Mouse (Mus musculus) heart, postnatal 0 days (tissue): ENCODE data around the gene Elavl1. TPM values are rescaled to one million over a fixed set of nuclear protein-coding genes. Genes with fewer than 3 reads are reported as not detected.

ENCODE experiments used
- ATAC-seq: fragments of 200-750 bp; cut with Nextera tagmentation; 2 replicates; pipeline ENCODE4 v1.8.0; 2017; ENCODE audit warnings: low read depth, moderate number of reproducible peaks, moderate library complexity; ENCODE audit not compliant: insufficient read depth
- DNase-seq: peaks from one replicate; pipeline ENCODE4 v3.0.0-alpha.2; 2016; ENCODE audit warnings: low spot score
- H3K27ac ChIP-seq: fragments of 300-500 bp; sonication (generic); 2 replicates; pipeline ENCODE4 v1.5.1; 2014; ENCODE audit warnings: low read depth, mild to moderate bottlenecking
- H3K27me3 ChIP-seq: fragments of 300-500 bp; sonication (generic); 2 replicates; pipeline ENCODE4 v1.6.1; 2014; ENCODE audit warnings: low read length, mixed read lengths; ENCODE audit not compliant: control insufficient read depth, insufficient read depth
- H3K36me3 ChIP-seq: fragments of 300-500 bp; sonication (generic); replicated peaks from 2 replicates; pipeline ENCODE4 v1.6.1; 2014; ENCODE audit warnings: low read length, mixed read lengths; ENCODE audit not compliant: control insufficient read depth, insufficient read depth
- H3K4me1 ChIP-seq: fragments of 300-500 bp; sonication (generic); 2 replicates; pipeline ENCODE4 v1.6.1; 2014; ENCODE audit warnings: antibody characterized with exemption; ENCODE audit not compliant: control insufficient read depth, insufficient read depth
- H3K4me2 ChIP-seq: fragments of 300-500 bp; sonication (generic); 2 replicates; pipeline ENCODE4 v1.6.1; 2014; ENCODE audit warnings: low read depth, mild to moderate bottlenecking, low read length, moderate library complexity
- H3K4me3 ChIP-seq: fragments of 300-500 bp; sonication (generic); 2 replicates; pipeline ENCODE4 v1.5.1; 2014; ENCODE audit warnings: low read depth, low read length
- H3K9ac ChIP-seq: fragments of 300-500 bp; sonication (generic); replicated peaks from 2 replicates; pipeline ENCODE4 v1.6.1; 2014; ENCODE audit warnings: low read depth, low read length, mixed read lengths
- H3K9me3 ChIP-seq: fragments of 300-500 bp; sonication (generic); replicated peaks from 2 replicates; pipeline ENCODE4 v1.6.1; 2016; ENCODE audit warnings: low read length; ENCODE audit not compliant: control insufficient read depth
- CTCF ChIP-seq: IDR thresholded peaks from 2 replicates; pipeline ENCODE4 v1.5.1; 2016; ENCODE audit warnings: antibody characterized with exemption, control low read depth, low read depth
- EP300 ChIP-seq: IDR thresholded peaks from 2 replicates; pipeline ENCODE4 v1.6.1; 2016; ENCODE audit warnings: antibody characterized with exemption, low read depth
- WGBS: fragments of 180-500 bp; shearing (Covaris S2); extraction: QIAGEN DNeasy Blood & Tissue Kit; methylation state at CpG from one replicate; pipeline ENCODE4 v1.1.7; 2014; 5-methylcytosine and 5-hydroxymethylcytosine counted together
- polyA plus RNA-seq: library from polyadenylated mRNA; unstranded; fragments of >200 nt; fragmentation: Nextera tagmentation; extraction: Ambion mirVana; gene quantifications from 2 replicates; pipeline ENCODE4 v1.2.1, GENCODE M21; 2015
- total RNA-seq: library from RNA; depleted of rRNA; stranded (reverse); fragments of >200 nt; gene quantifications from 2 replicates; pipeline ENCODE4 v1.2.3, GENCODE M21; 2014; ENCODE audit warnings: low replicate concordance

Elavl1 gene
- total and polyA plus RNA-seq, 2 experiments from 2014 or later, result 61.1 to 93.3 TPM

DNA sequence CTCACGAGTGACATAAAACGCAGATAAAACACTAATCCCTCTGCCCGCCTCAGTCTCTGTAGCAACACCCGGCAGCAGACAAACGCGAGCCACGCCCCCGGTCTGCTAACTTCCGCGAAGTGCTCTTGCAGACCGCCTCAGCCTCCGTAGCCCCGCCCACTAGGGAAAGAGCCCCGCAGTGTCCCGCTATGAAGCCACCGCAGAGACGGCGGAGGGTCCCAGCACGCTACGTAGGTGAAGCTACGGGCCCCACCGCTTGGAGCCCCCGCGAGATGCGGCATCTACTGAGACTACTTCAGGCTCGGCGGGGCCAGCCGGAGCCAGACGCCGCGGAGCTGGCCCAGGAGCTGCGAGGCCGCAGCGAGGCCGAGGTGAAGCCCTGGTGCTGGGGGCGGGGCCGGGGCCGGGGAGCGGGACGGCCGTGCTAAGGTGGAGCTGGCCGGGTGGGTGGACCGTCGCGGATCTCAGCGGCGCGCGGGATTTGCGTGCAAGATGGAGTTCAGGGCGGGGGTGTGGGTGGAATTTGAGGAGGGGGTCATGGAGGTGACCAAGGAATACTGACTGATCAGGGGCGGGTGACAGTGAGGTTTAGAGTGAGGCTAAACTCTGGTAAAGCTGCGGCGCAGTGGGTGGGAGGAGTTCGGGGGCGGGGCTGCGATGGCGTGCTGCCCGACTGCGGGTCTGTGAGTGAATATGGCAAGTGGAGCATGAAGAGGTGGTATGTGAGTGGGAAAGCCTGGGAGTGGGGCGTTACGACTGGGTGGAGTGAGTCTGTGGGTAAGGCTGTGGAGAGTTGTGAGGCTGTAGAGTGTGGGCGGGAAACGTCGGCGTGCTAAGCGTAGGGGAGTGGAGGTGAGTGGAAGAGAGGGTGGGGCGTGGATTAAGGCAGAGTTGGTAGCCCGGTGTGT lies 72.0 kb downstream of the Elavl1 start, which contains the start of gene Snapc2:
Gene Snapc2 (plus strand): TSS at position 147 of the 908 bp plus-strand sequence.
- under 1% methylated on average over 68 of the region's 69 CpGs for WGBS
- H3K9me3 ChIP-seq, result no peaks in the 10 kb centered on the region
- DNase-seq, result peak; percentile 90
- H3K4me2 ChIP-seq, result peak within 1 kb of the TSS; percentile 89
- no peak for TF ChIP-seq EP300
- no peak for TF ChIP-seq CTCF
- peak within 1 kb of the TSS; percentile 67 for H3K9ac ChIP-seq
- H3K36me3 ChIP-seq, result peaks cover 21% of the 10 kb centered on the region
- peaks cover 17% of the 10 kb centered on the region; the same call in 1 of the 2 replicates for H3K4me1 ChIP-seq
- peak within 1 kb of the TSS; percentile 83 for H3K27ac ChIP-seq
- peak; percentile 88 for ATAC-seq
- no peaks in the 10 kb centered on the region for H3K27me3 ChIP-seq
- H3K4me3 ChIP-seq, result peak within 1 kb of the TSS; percentile 84

- no peak for TF ChIP-seq CTCF
- no peak for TF ChIP-seq EP300
- 40% methylated on average over 8 of the region's 8 CpGs for WGBS
- Histone ChIP-seq H3K9me3 (no peaks in the 10 kb centered on the region), H3K9ac (peak overlapping the region; percentile 67), H3K36me3 (peaks cover 27% of the 10 kb centered on the region), H3K4me1 (peaks cover 17% of the 10 kb centered on the region; the same call in 1 of the 2 replicates), H3K4me2 (peak overlapping the region; percentile 89), H3K27me3 (no peaks in the 10 kb centered on the region), H3K4me3 (peak overlapping the region; percentile 84), H3K27ac (no peak overlapping the region)
- ATAC-seq (no peak), DNase-seq (no peak)
Measured at GRCm38 (mm10) chr8:4252116-4252760, 73.0 kb downstream of the Elavl1 start.

GRCm38 (mm10) chr8:4250306-4250970 lies 74.8 kb downstream of the Elavl1 start:
- TF ChIP-seq EP300 (no peak), CTCF (peak; percentile 83)
- peaks cover 37% of the 10 kb centered on the region for H3K36me3 ChIP-seq
- no peaks in the 10 kb centered on the region for H3K27me3 ChIP-seq
- 39% methylated on average over 26 of the region's 26 CpGs for WGBS
- no peak overlapping the region for H3K9ac ChIP-seq
- no peaks in the 10 kb centered on the region for H3K9me3 ChIP-seq
- no peak overlapping the region for H3K4me2 ChIP-seq
- ATAC-seq, result peak; percentile 24; the same call in 1 of the 2 replicates
- H3K4me1 ChIP-seq, result peaks cover 17% of the 10 kb centered on the region; the same call in 1 of the 2 replicates
- no peak overlapping the region for H3K27ac ChIP-seq
- no peak overlapping the region for H3K4me3 ChIP-seq
- peak; percentile 63 for DNase-seq

DNA sequence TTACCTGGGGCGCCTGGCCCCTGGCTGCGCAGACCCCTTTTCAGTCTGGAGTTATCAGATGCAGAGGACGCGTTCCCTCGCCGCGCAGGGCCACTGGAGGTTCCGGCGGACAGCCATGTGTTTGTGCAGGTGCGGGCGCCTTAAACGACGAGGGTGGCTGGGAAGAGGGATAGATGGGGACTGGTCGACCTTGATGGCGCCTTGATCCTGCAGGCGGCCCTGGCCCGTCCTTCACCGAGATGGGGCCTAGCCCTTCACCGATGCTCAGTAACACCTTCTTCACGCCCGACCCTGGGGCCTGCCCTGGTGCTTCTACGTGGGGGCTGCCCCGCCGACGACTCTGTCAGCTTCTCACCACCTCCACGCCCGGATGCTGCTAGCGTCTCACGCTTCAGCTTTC lies 76.0 kb downstream of the Elavl1 start:
- TF ChIP-seq EP300, result 0 out of 2 replicates have a peak, but pooled peaks have one; percentile 38
- no peak for TF ChIP-seq CTCF
- H3K4me3 ChIP-seq, result no peak overlapping the region
- 0 out of 2 replicates have a peak overlapping the region, but pooled peaks have one; percentile 36 for H3K27ac ChIP-seq
- peak overlapping the region; percentile 45 for H3K4me2 ChIP-seq
- DNase-seq (peak; percentile 37), ATAC-seq (peak; percentile 14; the same call in 1 of the 2 replicates)
- H3K36me3 ChIP-seq, result peaks cover 38% of the 10 kb centered on the region
- no peaks in the 10 kb centered on the region for H3K9me3 ChIP-seq
- H3K4me1 ChIP-seq, result peaks cover 17% of the 10 kb centered on the region; the same call in 1 of the 2 replicates
- WGBS, result 14% methylated on average over 28 of the region's 29 CpGs
- H3K9ac ChIP-seq, result peak overlapping the region; percentile 24; the same call in 1 of the 2 replicates
- H3K27me3 ChIP-seq, result no peaks in the 10 kb centered on the region

DNA sequence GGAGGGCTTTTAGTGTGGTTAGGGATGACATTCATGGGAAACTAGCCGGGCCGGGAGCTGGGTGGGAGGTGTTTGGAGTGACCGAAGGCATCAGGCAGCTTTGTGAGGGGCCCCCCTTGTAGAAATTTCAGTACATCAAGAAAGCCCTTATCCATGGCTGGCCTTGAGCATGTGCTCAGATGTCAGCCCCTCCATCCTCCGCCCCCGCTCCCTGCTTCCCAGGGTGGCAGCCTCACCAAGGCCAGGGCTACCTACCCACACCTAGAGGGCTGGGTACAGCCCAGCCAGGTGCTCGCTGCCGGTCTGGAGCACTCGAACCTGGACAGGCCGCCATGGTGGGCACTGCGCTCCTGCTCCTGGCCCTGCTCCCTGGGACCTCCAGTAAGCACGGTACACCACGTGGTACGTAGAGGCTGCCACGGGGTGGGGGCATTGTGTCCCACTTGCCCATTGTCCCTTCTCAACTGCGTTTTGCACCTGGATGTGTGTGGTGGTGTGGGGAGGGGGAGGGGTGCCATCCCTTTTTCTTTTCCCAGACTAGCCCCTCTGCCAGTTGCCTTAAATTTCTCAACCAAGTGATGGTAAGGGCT lies 77.2 kb downstream of the Elavl1 start, which contains the start of gene Tgfbr3l:
Gene Tgfbr3l (plus strand): TSS at position 264 of the 590 bp plus-strand sequence.
- Histone ChIP-seq H3K27me3 (no peaks in the 10 kb centered on the region), H3K27ac (no peak within 1 kb of the TSS), H3K4me1 (peaks cover 9% of the 10 kb centered on the region; the same call in 1 of the 2 replicates), H3K9me3 (no peaks in the 10 kb centered on the region), H3K36me3 (peaks cover 49% of the 10 kb centered on the region), H3K4me2 (peak within 1 kb of the TSS; percentile 45; the same call in 1 of the 2 replicates), H3K9ac (no peak within 1 kb of the TSS), H3K4me3 (no peak within 1 kb of the TSS)
- 82% methylated on average over 15 of the region's 15 CpGs for WGBS
- ATAC-seq (no peak), DNase-seq (no peak)
- no peak for TF ChIP-seq EP300
- no peak for TF ChIP-seq CTCF
